Mouse (Mus musculus) small intestine, adult 2 months (tissue): ENCODE results near the gene Tbc1d2b.

Experiments
- CTCF ChIP-seq: fragments of 200-500 bp; IDR thresholded peaks from 2 replicates; pipeline ENCODE4 v1.5.1; 2012; ENCODE audit warnings: low read depth, mild to moderate bottlenecking, control low read depth, inconsistent platforms, low read length, moderate library complexity, mixed read lengths; ENCODE audit not compliant: insufficient replicate concordance, insufficient read length; ENCODE audit errors: extremely low read depth
- POLR2A ChIP-seq: fragments of 200-500 bp; IDR thresholded peaks from 2 replicates; pipeline ENCODE4 v1.6.1; 2012; ENCODE audit warnings: low read depth, mild to moderate bottlenecking, control low read depth, inconsistent platforms, low read length, moderate library complexity

- TF ChIP-seq CTCF (no peak), POLR2A (no peak)
These were observed 71.8 kb downstream of the Tbc1d2b start for GRCm38 (mm10) chr9:90198531-90199449.
